Mouse (Mus musculus) lung, adult 18-20 months (tissue): ENCODE measurements around the gene Ctrb1.
A peak's percentile ranks its signal among the peaks of the same experiment; 100 is the strongest.

ENCODE experiments used
- DNase-seq, 2 experiments: peaks; one replicate each; pipeline ENCODE4 v3.0.0; 2022; ENCODE audit warnings: mixed read lengths in 2 of 2

The Ctrb1 gene

DNA sequence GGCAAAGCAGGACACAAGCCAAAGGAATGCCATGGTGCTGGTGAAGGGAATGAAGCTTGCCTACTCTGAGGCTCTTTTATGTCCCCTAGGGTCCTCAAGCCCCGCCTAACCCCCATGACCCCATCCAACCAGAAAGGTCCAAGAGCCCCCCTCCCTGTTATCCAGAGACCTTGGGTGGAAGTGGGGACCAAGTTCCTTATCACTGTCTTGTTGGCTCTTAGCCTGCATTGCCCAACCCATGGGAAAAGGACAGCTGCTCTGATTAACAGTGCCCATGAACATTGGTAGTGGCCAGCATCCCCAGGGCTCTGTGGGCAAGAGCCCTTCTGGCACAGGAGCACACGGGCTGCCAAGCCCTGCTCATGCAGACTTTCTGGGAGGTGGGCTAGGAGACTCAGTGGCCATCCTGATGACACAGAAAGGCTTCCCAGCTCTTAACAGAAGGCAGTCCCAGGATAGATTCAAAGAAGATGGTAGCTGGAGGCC is at the start of gene Ctrb1:
Ctrb1 (minus strand) TSS at position 51 of the 486 bp plus-strand sequence.
- DNase-seq: no peak

DNA sequence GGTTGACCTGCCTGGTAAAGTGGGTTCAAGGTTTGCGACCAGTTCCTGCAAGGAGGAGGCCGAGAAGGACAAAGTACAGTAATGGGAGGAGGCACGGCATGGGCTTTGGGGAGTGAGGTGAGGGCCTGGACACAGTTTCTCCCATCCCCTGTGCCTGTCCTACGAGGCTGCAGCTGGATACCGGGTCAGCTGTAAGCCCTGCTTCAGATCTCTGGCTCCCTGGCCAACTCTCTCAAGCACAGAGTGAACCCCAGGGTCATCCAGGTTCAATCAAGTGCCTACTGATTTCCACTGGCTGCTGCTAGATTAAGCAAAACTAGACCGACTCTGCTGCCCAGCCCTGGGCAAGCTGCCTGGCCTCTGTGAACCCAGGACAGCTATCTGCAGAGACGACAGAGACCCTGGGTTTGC is 49.5 kb upstream of the Ctrb1 start:
- no peak for DNase-seq

DNA sequence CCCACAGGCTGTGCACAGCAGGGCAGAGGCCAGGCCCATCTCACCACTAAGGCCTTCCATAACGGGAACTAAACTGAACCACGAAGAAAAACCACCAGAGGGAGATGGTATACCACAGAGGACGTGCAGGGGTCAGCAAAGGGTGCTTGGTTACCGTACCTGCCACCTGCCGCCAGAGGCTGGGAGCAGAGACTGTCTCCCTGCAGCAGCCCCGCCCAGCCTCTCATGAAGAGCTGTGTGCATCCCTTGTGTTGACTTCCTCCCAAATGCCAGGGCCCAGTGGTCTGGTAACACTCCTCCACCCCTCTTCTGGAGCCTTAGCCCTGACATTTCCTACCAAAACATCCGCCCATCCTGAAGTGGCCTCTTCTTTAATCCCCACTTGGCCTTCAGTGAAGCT is 48.8 kb upstream of the Ctrb1 start:
- DNase-seq: no peak

DNA sequence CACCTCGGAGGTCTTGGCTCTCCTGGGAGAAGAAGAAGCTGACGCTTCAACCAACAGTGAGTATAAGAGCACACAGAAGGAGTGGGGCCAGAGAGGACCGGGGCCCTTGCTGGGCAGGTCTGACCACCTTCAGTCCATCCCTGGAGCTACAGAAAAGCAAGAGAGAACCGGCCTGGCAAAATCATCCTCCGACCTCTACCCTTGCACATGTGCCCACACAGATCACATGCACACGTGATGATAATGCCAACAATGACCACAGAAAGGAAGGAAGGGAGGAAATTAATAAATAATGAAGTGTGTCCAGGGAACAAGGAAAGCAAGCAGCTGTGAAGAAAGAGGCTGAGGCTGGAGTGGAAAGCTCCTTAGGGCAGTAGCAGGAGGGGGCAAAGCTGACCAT is 48.1 kb upstream of the Ctrb1 start:
- DNase-seq: no peak

DNA sequence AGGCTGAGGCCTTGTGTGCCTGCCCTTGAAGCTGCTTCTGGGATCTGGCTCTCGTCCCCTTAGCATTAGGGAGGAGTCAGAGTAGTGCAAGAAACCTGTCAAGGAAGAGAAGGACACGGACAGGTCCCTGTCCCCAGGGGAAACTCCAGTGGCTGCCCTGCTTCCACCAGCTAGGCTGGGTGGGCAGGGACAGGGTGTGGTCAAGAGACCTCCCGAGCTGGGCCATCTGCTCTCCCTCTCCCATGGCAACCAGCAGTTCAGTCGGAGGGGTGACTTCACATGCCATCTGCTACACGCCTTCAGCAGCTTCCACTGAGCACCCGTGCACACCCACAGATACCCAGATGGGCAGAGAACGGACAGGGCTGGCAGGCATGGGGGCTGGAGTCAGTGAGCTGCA is 45.5 kb upstream of the Ctrb1 start:
- no peak for DNase-seq

DNA sequence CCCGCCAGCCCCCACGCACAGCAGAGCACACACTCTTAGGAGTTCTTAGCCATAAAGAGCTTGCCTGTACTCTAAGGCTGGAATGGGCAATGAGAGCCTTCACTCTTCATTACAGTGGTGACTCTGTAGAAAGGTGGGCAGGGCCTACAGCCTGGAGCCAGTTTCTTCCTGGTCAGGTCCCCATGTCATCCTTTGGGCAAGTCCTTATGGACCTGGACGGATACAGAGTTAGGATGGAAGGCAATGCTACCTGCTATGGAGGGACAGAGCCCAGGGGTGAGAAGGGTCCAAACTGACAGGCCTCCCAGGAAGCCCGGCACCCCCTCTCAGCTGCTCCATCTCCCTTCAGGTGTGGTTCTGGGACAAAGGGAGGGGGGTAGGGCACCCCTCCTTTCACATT is 45.0 kb upstream of the Ctrb1 start:
- DNase-seq: no peak

DNA sequence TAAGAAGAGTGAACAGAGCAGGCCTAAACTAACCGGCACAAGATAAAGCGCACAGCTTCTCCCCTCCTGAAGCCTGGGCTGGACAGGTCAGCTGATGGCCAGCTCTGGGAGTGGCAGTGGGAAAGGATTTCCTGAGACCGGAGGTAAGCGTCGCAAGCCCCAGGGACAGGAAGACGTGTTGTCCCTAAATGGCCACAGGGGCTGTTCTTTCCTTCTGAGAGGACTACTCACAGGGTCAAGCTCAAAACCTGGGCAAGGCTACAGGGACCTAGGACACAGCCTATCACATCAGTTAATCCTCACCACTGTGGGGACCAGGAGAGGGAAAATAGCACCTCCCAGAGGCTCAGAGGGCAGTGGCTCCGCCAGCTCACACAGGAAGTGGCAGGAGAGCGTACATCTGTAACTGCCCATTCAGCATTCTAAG is 44.5 kb upstream of the Ctrb1 start:
- peak; percentile 68 to 75 for DNase-seq

DNA sequence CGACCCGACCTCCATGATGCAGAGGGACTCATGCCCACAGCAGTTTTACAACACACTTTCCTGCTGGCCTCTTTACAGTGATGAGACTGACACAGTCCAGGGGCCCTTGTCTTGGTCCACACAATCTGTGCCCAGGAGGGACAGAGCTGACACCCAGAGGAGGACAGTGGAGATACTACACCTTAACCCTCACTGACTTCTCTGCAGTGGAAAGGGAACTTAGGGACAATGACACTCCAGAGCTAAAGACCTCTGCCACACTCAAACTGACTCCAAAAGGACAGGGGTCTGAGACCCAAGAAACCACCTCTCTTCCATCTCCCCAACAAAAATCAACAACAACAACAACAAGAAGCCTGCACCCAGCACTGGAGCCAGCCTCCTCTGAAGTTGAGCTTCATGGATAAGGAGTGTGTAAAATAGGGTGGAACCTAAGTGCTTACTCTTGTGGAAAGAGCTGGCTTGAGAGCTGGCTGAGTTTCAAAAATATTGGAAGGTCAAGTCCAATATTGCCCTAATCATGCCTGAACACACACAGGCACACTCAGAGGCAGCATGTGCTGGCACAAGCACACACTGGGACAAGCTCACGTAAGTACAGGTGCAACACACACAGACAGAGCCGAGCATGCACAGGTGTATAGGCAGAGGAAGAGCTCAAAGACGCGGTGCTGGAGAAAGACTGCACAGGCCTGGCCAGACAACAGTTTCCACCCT is 43.6 kb upstream of the Ctrb1 start:
- DNase-seq: no peak

DNA sequence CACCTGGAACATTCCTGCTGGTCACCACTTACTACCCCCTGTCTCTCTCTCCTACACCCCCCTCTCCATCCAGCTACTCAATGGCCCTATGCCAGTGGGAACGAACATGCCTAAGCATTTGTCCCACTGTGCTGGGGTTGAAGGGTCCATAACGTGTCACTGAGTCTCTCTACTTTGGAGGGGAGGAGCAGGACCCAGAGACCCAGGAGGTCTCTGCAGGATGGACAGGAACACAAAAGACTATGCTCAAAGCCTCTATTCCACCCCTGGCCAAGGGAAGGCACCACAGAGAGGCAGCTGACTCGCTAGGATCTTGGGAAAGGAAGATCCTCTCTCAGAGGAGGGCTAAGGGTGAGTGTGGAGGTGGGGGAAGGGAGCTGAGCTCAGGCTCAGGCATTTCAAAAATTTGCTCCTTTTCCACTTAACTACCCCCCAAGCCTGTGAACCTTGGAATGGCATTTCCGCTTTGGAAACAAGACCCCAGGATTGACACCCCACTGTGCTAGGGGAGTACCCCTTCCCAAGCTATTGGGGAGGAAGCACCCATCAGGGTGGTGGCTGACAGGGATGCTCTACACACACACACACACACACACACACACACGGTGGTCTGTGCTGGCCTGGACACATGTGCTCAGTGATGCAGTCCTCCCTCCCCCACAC is 42.9 kb upstream of the Ctrb1 start:
- DNase-seq: no peak

DNA sequence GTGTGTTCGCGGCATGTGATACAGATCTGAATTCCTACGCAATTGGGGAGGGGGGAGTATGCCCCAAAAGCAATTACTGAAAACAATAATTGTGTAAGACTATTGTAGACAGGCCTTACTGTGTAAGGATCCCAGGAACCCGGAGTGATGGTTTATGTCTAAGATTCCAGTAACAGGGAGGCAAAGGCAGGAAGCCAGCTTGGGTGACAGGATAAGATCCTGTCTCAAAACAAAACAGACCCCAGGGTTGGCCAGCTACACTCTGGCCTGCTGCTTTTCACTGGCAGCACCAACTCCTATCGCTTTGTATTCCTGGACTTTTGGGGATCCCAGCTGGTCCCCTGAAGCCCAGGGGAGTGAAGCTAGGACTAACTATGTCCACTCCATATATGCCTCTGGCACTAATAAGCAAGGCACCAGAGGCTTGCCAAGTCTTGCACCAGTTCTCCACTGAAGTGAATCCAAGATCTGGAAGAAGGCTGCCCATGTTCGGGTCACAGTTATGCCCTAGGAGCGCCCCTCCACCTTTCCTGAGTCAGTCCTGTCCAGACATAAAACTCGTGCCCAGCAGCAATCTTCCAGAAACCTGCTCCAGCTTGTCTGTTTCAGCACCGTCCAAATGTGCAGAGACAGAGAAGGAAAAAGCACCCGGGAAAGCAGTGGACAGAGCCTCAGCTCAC is 41.7 kb upstream of the Ctrb1 start:
- no peak for DNase-seq

DNA sequence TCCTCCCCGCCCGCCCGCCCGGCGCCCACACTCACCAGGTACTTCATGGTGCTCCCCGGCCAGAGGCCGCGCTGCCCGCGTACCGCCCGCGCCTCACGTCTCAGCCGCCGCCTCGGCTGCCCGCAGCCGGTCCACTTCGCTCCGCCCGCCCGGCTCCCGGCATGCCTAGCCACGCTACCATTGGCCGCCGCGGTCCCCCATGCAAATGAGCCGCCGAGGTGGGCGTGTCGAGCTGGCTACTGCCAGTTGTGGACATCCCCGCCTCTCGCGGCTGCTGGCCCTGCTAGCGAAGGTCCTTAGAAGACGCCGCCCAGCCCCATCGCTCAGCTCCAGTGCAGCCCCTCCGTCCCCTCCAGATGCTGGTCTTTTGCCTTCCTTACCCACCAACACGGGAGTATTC is 41.2 kb upstream of the Ctrb1 start:
- peak; percentile 97 to 99 for DNase-seq

DNA sequence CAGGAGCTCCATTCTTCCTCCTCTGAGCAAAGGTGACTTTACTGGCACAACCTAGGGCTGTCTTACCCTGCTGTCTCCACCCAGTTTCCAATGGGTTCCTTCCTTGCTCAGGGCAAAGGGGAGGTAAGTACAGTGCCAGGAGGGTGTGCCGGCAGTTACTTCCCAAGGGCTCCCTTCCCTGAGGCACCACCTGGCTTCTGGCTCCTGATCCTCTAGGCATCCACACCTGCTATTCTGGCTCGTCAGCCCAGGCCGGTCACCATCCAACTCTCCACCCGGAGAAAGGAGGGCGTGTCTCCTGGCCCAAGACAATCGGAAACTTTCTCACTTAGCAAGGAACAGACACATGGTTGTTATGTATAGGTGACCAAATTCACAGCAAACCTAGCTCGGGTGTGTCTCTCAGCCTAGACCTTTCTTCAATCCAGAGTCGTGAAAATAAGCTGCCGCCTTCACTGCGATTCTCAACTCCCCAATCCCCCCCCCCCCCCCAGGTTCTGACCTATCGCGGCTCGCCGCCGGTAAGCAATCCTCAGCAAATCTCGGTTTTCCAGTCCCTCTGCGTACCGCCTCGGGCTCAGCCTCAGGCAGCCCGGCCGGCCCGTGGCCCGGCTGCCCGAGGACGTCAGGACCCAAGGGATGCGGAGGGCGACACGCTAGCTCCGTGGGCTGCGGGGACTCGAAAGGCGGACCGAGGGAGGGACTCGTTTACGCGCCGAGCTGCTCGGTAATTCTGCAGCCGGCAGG is 40.6 kb upstream of the Ctrb1 start:
- DNase-seq: peak; percentile 67 to 76

DNA sequence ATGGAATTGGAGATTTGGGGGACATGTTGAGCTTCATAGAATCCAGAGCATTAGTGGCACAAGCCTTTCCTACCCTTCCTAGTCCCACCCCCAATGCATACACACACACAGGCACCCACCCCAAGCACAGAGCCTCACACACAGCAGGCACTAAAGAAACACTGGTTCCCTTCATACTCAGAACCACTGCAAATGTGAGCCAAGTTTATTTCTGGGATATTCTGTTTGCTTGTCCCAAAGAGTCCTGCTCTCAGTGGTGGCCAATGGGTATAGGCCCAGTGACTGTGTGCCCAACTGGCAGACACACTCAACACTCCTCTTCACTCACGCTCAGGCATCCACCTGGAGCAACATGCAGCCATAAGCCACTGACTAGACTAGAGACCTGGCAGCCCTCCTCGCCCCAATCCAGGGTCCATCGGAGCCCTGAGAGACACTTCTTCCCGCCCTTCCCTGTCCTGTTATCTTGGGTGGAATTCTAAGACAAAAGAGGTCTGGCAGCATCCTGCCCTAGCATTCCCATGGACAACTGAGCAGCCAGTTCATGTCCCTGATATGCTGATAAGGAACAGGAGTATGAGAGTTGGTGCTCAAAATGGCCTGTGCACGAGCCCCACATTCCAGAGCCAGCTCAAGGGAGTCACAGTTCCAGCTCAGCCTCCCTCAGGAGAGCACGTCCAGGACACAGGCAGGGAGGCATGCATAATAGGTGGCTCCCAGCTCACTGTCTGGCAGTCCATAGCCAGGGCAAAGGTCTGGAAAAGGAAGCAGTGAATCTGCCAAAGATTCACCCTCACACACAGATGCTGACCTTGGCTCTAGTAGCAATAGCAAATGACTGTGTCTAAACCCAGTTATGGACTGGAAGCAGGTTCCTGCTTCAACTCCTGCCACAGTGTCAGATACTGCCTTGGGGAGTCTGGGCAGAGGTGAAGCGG is 38.7 kb upstream of the Ctrb1 start:
- DNase-seq: peak in 1 of 2 experiments; percentile 13

DNA sequence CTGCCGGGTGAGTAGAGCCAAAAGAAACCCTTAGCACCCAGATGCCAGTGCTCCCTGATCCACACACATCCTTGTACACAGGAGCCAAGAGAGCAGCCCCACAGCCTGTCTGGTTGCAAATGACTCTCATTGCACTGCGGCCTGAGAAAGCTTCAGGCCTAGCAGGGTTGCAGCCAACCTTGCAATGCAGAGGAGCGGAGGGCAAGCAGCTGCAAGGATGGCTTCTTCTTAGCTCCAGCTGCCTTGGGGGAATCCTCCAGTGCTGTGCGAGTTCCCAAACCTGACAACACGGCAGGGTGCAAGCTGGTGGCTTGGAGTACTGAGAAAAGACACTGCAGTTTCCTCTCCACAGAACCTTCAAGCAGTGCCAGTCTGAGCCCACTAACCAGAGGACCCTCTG is 37.7 kb upstream of the Ctrb1 start:
- DNase-seq: no peak

DNA sequence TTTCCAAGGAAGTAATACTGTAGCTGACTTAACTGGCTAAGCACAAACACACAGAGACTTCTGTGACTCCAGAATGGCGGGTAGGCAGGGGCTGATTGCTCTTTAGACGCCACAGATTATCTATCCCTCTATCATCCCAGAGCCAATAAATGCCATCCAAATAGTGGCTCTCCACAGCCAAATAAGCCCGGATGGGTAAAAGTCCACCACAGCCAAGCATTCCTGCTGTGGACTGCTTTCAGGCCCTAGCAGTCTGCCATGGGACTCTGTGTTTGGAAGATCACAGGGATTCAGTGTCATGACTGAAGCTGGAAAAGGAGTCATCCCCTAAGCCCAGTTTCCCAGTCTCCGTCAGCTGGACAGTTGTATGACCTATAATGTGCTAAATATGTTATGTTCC is 36.7 kb upstream of the Ctrb1 start:
- no peak for DNase-seq

DNA sequence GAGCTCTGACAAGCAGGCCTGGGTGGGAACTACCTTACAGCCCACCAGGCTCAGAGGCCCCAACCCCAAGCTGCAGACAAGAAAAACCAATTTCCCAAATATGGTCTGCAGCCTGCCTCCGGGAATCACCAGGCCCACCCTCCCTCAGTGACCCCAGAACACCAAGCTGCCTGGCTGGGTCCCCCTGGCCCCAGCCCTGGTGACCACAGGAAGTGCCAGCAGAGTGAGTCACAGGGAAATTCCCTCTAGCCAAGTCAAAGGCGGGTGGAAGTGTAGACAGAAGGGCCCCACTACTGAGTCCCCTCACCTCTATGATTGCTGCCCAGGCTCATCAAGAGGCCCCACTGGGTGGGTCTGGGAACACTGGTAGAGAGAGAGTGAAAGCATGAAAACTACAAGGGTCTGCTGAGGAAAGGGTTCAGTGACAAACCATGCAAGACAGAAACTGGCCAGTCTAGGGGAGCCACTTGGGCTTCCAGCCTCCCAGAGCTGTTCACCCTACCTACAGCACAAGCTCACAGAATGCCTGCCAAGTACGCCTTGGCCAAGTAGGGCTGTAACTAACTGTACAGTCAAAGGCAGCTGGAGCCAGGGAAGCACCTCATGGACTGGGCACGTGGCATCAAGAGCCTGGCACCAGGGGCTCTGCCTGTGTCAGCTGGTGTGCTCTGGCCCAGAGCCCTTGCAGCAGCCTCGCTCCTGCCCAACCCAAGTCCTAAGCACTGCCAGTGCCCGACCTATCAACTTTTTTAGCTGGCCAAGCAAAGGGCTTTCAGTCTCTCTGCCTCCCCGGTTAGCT is 35.5 kb upstream of the Ctrb1 start:
- peak; percentile 86 to 92 for DNase-seq

DNA sequence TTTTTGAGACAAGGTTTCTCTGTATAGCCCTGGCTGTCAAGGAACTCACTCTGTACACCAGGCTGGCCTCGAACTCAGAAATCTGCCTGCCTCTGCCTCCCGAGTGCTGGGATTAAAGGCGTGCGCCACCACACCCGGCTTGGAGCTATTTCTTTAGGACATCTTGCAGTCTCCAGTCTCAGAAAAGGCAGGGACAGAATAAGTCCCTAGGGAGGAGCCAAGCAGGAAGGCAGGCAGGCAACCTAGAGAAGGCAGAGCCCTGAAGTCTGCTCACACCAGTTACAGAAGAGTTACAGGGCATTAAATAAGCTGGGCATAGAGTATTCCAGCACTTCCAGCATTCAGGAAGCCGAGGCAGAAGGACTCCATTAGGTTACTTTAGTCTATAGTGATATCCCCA is 34.5 kb upstream of the Ctrb1 start:
- DNase-seq: no peak

DNA sequence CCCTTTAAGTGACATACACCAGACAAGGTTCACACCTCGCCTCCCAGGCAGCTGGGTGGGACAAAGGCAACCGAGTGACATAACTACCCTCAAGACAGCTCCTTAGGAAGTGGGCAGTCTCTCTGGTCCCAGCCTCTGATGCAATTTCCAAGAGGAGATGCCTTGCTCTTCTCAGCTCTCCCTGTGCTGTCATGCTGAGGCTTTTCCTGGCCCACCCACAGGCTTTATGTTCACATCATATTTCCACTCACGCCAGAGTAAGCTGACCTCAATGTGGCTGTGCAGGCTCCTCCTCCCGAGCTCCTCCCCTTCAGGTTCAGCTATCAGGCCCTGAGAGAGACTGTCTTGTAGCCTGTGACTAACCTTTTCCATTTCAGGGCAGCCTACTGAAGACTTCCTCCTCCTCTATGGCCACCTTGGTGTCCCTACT is 29.3 kb upstream of the Ctrb1 start:
- DNase-seq: no peak

DNA sequence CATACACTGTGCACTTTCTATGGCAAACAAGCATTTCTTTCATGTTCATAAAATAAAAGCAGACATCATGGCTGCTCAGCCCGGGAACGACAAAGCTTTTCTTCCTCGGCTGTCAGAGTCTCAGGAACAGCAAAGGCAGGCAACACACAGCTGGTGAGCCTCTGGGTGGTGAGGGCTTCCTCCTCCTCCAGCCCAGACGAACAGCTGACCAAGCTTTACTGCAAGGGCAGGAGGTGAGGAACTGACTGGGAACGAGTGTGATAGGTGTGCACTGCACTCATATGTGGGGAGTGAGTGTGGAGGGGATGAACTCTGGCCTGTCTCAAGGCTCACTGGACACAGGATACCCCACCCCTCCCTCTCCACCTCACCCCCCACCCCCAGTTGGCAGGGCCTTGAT is 28.1 kb upstream of the Ctrb1 start:
- no peak for DNase-seq

DNA sequence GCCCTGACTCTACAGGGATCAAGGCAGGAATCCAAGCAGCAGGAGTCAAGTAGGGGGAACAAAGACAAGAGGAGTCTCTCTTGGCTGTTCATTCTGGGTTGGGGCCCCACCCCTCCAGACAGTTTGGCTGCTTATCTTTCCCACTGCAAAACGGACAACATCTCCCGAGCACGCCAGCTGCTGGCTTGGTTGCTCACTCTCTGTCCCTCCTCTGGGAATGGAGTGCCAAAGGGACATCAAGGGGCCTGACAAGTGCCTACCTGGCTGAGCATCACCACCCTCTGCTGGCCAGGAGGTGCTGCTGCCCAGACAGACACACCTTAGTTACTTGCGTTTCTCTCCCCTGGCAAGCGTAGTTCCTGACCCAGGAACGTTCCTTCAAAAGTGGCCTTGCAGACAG is 27.1 kb upstream of the Ctrb1 start:
- peak in 1 of 2 experiments; percentile 57 for DNase-seq

DNA sequence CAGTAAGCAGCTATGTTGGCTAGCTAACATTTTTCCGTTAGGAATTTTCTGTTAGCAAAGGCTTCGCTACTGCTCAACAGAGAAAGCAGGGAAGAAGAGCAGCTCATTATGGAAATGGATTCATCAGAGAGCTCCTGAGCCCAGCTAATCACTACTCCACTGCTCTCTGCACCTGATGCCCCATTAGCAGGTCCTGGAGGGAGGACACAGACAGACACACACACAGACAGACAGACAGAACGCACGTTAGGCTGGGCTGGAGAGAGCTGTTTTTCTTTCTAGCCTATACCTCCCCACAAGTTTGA is 26.6 kb upstream of the Ctrb1 start:
- DNase-seq: no peak
